Mouse (Mus musculus) v-Abl transformed pro-B cells (cell line): ENCODE results near the gene Xylb.

Experiments used
- in situ Hi-C, 2 experiments: fragments of 400-800 bp; cut with MboI; formaldehyde crosslinking; loops; one replicate each; pipeline ENCODE4 v1.15.1; 2025; ENCODE audit not compliant: unreplicated experiment in 2 of 2

Gene Xylb

DNA sequence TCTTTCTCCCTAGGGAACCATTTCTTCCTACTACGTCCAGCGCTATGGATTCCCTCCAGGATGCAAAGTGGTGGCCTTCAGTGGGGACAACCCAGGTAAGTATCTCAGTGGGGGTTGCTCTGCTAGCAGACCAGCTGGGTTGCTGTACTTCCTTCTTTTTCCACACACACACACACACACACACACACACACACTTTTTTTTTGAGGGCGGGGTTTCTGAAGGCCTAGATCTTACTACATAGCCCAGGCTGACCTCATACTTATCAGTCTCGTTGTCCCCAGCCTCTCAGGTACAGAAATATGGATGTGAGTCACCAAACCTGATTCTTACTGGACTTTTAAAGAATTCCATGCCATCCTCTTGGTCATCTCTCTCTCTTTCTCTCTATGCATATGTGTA is 21.1 kb downstream of the Xylb start:
- in situ Hi-C loops, result no loop called here

DNA sequence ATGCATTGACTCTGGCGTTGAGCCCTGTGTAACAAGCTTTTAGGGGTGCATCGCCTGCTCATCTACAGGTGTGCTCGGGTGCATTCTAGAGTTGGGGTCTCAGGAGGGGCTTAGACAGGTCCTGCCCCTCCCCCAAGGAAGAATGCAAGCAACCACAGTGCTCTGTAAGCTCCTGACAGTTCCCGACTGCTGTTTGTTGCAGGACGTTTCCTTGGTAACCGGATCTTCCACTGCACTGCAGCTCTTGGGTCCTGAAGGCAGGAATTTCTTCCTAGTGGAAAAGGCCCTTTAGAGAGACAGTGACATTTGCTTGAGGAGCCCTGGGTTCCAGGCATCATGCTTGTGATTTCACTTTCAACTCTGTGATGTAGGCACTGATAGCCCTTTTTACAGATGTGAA is 25.4 kb downstream of the Xylb start:
- in situ Hi-C loops, result no loop called here

DNA sequence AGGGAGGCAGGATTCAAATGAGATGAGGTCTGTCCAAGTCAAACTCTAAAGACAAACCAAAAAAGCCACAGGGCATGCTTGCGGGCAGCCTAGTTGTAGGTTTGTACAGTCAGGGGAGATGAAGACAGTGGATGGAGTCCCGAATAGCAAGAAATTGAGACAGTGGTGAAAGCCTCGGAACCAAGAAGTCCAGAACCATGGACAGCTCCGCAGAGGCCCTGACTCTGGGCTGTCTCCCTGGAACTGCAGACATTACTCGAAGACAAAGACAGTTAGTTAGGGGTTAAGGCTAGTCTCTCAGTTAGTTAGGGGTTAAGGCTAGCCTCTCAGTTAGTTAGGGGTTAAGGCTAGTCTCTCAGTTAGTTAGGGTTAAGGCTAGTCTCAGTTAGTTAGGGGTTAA is 31.8 kb downstream of the Xylb start:
- in situ Hi-C loops, result no loop called here

DNA sequence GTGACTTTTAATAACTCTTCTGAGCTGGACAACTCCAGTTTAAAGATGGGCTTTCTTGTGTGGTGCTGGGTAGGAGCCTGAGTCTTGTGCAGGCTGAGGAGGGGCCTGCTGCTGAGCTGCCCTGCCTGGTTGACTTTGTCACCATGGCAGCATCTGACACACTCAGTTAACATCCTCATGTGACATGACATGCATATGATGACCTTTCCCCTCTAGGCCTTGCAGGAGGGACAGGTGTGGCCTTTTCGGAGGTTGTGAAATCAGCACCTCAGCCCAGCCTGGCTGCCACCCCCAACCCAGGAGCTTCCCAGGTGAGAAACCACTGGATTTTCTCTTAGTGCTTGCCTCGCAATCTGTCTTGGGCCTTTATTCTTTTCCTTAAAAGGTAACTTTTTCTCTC is 33.0 kb downstream of the Xylb start:
- in situ Hi-C loops, result no loop called here

DNA sequence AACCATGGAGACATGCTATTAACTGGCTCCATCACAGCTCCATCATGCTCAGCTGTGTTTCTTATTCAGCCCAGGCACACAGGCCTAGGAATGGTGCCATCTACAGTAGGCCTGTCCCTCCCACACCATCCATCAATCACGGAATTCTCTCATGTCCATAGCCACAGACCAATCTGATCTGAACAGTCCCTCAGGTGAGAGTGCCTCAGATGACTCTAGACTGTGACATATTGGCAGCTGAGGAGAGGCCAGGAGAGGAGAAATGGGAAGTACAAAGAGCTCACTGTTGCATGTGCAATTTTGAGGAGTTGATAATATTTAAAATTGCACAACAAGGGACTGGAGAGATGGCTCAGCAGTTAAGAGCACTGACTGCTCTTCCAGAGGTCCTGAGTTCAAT is 37.6 kb downstream of the Xylb start:
- in situ Hi-C loops, result no loop called here

DNA sequence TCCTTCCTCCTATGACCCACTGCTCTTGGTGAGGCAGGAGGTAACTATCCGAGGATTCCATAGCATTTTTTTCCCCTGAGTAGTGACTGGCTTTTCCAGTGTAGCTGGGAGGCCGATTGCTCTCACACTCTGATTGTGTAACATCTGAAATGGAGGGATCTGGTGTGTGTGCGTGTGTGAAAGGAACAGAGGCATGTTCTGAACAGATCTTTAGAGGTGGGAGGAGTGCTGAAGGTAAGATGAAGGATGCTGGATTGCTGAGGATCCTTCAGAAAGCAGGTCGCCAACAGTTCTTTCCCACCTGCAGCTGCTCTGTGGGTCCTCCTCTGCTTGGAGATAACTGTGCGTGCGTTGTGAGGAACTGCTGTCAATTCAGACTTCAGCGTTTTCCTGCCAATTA is 44.2 kb downstream of the Xylb start:
- in situ Hi-C loops, result loop anchor here in 1 of 2 experiments (5.0 kb wide), 1 partner anchor 44 kb away; the partner anchor contains the start of gene Xylb

DNA sequence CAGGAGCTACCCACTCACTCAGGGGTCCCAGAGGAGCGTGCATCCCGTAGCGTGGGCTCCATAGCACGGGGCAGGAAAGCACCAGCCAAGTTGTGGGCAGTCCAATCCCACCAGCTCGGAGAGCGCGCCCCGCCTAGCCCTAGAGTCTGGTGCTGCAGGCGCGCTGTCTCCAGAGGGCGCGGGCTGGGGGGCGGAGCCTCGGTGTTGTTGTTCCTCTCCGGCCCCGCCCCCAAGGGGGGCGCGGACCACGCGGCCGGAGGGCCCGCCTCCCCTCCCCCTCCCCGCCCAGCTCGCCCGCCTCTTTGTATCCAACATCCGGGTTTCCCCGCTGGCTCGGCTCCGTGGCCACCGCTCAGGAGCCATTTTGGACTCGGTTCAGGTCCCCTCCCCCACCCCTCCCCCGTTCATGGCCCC is 44.6 kb downstream of the Xylb start, which contains the start of gene Acvr2b:
Gene Acvr2b (plus strand): TSS at position 318 of the 414 bp plus-strand sequence.
- in situ Hi-C loops, result loop anchor here in 1 of 2 experiments (5.0 kb wide), 1 partner anchor 45 kb away; the partner anchor contains the start of gene Xylb

DNA sequence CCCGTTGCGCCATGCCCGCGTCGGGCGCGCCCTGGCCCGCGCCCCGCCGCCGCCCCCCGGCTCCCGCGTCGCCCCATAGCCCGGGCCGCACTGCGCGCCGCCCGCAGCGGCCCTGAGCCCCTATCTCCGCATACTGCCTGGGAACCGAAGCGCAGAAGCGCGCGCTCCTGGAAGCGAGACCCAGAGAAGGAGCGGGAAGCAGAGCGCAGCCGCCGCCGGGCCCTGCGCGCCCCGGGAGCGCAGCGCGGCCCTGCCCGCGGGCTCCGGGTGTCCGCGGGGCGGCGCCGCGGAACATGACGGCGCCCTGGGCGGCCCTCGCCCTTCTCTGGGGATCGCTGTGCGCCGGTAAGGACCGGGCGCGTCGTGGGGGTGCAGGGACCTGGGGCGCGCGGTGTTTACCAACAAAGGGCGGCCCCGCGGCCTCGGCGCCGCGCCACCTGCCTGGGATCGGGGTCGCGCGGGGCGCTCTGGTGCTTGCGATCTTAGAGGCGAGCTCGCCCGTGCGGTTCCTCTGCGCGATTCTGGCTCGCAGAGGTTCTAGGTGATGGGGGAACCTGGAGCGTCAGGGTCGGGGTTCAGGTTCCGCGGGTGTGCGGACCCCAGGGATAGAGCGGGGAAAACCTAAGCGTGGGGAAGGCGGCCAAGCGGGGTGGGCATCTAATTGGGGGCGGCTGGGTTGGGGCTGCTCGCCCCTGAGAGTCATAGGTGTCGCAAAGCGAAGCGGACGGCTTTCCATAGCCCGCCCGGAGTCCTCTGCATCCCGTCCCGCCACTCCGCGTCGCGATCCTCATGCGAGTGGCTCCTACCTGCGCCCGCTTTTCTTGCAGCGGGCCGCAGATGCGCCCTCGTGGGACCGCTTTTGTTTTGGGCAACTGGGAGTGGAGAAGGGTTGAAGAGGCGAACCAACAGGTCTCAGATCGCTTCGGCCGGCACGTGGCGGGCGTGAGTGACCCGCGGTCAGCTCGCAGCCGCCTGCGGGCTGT is 45.4 kb downstream of the Xylb start:
- in situ Hi-C loops, result loop anchor here in 1 of 2 experiments (5.0 kb wide), 1 partner anchor 45 kb away; the partner anchor contains the start of gene Xylb

DNA sequence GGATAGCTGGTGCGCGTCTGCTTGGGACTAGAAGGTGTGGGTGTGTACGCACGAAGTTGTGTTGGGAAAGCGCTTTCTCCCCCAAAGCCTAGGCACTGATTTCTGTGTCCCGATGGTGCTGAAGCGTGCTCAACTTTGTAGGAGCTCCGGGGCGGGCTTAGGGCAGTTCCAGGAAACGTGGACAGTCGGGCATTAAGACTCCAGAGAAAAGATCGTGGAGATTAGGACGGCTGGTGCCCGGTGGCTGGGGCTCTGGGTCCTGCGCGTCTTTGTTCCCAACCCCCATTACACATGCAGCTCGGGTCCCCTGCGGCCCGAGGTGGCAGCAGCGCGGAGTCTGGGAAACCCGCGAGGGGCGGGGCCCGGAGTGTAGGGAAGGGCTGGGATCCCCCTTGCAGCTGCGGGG is 46.1 kb downstream of the Xylb start:
- in situ Hi-C loops, result loop anchor here in 1 of 2 experiments (5.0 kb wide), 1 partner anchor 46 kb away; the partner anchor contains the start of gene Xylb

DNA sequence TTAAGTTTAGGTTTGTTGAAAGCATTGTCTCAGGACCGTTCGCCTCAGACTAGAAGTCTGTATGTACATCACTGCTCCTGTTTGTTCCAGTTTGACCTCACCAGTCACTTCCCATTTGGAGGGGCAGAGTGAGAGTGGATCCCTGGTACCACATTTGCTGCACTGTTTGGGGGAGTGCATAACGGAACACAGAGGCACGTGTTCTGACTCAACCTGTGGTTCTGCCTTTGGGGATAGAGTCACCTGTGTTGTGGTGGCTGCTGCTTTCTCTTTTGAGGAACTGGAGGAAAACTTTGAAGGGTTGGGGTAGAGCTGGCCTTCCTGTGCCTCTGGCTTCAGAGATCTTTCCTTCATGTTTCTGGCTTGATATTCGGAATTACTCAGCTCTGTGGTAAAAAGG is 46.9 kb downstream of the Xylb start:
- in situ Hi-C loops, result loop anchor here in 1 of 2 experiments (5.0 kb wide), 1 partner anchor 47 kb away; the partner anchor contains the start of gene Xylb

DNA sequence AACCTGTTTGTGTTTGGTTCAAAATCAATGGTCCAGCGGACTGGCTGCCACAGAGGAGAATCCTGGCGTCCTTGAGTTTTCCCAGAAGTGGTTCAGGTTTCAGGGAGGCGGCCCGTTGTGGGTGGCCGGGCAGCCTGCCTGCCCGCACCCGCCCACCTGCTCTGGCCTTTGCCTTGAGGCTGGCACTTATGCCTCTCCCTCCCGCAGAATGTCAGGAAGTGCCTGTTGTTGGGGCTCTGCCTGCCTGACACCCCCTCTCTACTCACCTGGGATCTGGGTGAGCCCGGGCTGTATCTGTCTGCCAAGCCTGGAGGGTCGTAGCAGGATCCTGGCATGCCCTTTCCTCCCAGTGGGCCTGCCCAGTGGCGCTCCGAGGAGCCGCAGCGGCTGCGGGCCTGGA is 50.7 kb downstream of the Xylb start:
- in situ Hi-C loops, result no loop called here

DNA sequence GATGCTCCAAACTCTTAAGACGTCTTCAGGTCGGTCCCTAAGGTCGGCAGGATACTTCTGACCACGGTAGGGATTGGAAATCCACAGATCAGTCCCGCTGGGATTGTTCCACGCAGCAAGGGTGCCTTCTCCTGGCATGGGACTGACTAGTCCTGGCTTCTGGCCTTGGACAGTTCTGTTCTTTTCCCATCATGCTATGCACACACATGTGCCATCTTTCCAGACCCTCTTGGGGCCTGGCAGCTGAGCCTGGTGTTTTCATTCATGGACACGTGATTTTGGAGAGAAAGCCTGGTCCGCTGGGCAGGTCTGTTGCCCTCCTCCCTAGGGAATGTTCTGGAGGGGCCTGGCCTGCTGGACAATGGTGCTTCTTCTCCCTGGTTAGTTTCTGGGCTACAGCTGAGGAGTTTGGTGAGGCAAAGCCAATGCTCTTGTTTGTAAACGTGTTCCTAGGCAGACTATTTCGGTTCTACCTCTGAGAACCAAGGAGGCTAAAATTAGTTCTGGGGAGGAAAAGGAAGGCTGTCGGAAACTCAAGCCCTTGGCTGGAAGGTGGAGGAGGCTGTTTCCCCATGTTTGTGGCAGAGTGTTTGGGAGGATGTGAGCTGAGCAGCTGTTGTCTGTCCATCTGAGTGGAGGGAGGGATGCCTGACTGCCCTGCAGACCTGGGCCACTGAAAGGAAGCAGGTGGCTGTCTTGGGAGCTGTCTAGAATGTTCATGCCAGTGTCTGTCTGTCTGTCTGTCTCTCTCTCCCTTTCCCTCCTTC is 51.9 kb downstream of the Xylb start:
- in situ Hi-C loops, result no loop called here

DNA sequence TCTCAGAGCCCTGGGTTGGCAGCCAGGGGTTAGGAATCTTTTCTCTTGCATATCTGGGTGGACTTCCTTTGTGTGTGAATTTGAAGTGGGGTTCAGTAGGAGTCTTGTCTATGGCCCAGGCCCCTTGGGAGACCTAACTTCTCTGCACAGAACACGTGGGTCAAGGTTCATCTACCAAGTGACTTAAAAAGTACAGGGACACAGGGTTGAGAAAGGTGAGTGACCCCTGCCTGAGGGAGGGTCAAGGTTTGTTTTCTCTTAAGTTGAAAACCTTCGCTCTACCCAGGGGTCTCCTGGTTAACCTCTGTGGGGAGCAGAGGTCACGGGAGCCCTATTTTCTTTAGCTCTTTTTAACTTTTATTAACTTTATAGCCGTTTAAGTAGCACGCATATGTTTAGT is 52.7 kb downstream of the Xylb start:
- in situ Hi-C loops, result no loop called here

DNA sequence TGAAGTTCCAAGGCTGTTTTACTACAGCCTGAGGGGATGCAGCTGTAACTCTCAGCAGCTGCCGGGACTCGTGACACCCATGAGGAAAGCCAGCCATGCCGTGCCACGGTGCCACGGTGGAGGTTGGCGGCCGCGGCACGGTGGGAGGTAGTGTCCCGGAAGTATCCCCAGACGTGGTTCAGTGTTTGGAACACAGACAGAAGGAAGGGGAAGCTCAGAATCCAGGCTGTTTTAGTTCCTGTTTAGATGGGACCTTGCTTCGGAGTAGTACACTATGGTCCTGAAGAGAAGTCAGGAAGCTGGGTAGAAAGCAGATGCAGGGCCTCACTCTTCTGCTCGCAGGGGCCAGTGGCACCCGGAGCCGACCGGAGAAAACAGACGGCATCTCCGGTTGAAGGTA is 60.8 kb downstream of the Xylb start:
- in situ Hi-C loops, result no loop called here

DNA sequence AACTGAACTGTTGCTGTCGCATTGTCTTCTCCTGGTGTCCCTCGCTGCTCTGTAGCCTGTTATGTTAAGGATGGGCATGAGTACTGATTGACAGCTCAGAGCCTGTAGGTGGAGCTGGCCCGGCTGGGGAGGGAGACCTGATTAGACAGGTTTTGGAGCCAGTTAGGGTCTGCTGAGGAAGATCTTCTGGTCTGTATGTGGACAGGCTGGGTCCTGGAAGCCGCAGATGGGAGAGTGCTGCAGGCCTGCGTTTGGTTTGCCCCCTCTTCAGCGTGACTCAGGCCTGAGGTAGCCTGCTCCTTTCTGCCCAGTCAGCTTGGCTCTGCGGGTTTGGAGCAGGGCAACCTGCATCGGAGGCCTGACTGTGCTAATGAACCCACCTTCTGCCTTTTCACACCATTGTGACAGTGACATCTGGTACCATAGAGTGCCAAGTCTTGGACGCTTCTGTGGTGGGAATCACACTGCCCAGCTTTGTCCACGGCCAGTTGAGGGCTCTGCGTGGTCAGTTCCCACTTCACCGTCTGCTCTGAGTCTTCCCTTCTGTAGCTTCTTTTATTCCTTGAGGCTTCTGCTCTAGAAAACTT is 62.8 kb downstream of the Xylb start:
- in situ Hi-C loops, result no loop called here

DNA sequence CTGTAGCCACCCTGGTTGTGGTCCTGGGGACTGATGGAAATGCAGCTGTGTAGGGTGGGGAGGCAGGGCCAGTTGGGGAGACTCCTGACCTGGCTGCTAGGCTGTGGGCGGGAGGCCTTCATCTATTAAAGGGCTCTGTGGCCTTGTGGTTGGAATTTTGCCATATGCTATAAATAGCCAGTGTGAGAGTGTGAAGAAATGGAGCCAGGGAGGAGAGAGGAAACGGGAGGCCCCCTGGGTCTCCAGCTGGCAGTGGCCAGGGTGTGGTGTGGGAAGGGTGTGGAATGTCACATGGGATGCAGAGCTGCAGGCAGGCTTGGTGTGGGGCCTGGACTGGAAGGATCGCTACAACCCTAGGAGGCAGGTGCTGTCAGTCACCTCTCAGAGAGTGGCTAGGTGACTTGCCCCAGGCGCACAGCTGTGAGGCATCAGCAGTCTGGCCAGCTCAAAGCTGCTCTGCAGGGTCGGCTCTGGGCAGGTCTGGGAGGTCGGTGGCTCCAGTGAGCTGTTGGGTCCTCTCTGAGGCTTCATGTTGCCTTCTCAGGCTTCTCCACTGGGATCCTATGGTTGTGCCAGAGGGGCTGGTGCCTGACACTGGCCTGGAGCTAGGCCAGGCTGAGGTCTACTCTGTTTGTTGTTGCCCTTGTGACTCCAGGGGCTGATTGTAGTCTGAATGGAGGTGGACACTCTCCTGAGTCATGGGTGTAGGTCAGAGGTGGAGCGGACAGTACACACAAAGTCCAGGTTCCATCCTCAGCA is 68.2 kb downstream of the Xylb start:
- in situ Hi-C loops, result loop anchor here in 1 of 2 experiments (5.0 kb wide), 1 partner anchor 63 kb away; no protein-coding TSS in a partner anchor

DNA sequence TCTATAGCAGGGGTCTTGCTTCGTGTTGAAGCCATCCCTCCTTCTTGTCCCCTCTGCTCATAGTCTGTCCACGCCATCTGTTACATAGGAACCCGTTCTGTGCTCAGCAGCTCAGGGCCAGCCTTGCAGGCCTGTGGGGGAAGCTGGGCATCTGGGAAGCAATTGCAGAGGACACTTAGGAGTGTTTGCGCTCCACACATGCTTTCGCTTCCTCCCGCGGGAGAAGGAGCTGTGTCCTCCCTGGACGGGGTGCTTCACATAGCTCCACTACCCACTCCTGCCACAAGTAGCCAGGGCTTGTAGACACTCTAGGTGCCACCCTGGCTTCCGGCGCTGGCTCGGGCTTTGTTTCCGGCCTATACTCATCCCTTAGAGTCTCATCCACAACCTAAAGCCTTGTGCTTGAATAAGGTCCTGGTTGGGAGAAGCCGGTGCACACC is 68.8 kb downstream of the Xylb start:
- in situ Hi-C loops, result loop anchor here in 1 of 2 experiments (5.0 kb wide), 1 partner anchor 64 kb away; no protein-coding TSS in a partner anchor

DNA sequence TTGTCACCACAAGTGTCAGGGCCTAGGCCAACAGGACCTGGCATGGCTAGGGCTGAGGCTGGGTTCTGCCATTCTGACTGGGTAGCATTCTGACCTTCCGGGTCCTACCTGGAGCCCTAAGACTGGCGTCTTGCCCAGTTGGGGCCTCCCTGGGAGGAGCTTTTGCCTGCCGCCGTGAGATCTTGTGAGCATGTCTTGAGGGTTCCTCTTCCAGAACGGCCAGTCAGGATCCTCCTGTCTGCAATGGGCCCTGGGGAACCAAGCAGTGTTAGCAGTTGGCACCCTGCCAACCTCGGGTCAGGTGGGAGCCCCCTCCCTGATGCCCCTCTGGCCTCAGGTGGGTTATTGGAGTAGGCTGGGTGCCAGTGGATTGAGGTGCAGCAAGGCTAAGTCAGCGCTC is 69.3 kb downstream of the Xylb start:
- in situ Hi-C loops, result loop anchor here in 1 of 2 experiments (5.0 kb wide), 1 partner anchor 64 kb away; no protein-coding TSS in a partner anchor

DNA sequence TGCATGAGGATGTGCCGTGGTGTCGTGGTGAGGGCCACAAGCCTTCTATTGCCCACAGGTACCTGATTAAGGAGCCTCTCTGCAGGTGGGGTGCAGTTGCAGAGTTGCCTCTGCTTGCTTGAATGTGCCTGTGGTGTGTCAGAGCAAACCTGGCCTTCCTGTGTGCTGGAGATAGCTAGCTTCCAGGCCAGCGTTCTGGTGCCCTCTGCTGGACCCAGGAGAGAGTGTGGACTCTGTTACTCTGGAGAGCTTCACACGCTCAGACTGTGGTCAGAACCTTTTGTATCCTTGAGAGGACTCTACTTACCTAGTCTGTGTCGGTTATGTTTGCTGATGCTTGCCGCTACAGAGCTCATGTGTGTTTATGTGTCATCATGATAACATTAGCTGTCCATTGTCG is 73.1 kb downstream of the Xylb start:
- in situ Hi-C loops, result loop anchor here in 1 of 2 experiments (5.0 kb wide), 3 partner anchors 73 to 513 kb away; partner anchors contain the start of gene Xylb

DNA sequence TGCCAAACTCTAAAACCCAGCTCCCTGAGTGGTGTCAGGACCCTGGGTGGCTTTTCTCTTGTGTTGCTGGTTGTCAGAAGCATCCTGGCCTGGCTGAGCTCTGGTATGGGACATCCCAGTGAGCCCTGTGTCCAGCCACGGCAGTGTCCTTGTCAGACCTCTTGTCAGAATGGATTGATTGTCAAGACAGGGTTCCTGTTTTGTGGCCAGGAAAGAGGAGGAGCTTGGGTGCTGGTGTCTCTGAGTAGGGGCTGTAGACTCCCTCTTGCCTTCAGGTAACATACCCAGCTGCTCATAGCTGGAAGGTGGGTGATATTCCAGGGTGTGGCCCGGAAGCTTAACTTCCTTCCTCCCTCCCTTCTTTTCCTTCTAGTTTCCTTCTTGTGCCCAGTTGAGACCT is 78.7 kb downstream of the Xylb start:
- in situ Hi-C loops, result no loop called here
